Mouse (Mus musculus): ENCODE data around the gene Glod4. TPM values are rescaled to one million over a fixed set of nuclear protein-coding genes. Genes with fewer than 3 reads are reported as not detected.
"Not testable (repeated sequence)": the region's sequence is repeated elsewhere in the genome, so short reads cannot be mapped to it uniquely, and the experiment has no call there.

Gene Glod4
- polyA plus RNA-seq, 1 experiment from 2014 or later: 116 TPM

GRCm38 (mm10) chr11:76217390-76217800 lies 26.1 kb downstream of the Glod4 start, which contains the start of the genes Dbil5 and Gemin4:
Dbil5 (plus strand) TSS chr11:76217608.
Gemin4 (minus strand) TSS chr11:76217664.
- H3K4me1 ChIP-seq: peaks cover 6% of the 10 kb centered on the region
- ATAC-seq (ENCODE audit: low FRiP score, low read depth): peak; percentile 97

GRCm38 (mm10) chr11:76216681-76217389 lies 26.7 kb downstream of the Glod4 start:
- 4% methylated on average over 33 of the region's 33 CpGs for WGBS
- H3K36me3 ChIP-seq: peaks cover 44% of the 10 kb centered on the region
- H3K4me2 ChIP-seq (replicated peaks): peak overlapping the region; percentile 79
- H3K27me3 ChIP-seq: no peaks in the 10 kb centered on the region
- H3K4me1 ChIP-seq: peaks cover 6% of the 10 kb centered on the region
- peak; percentile 41; the same call in 1 of the 2 replicates for ATAC-seq (ENCODE audit: low FRiP score, low read depth)
- peak overlapping the region; percentile 71 for H3K4me3 ChIP-seq
- peak overlapping the region; percentile 82 for H3K9ac ChIP-seq (replicated peaks)
- H3K27ac ChIP-seq (replicated peaks): peak overlapping the region; percentile 81
- no peaks in the 10 kb centered on the region for H3K9me3 ChIP-seq

More at GRCm38 (mm10) chr11:76217390-76217800, 26.1 kb downstream of the Glod4 start, which contains the start of the genes Dbil5 and Gemin4:
- peak within 1 kb of the TSS; percentile 82 for H3K9ac ChIP-seq (replicated peaks)
- peak within 1 kb of the TSS; percentile 79 for H3K4me2 ChIP-seq (replicated peaks)
- H3K27me3 ChIP-seq: no peaks in the 10 kb centered on the region
- H3K4me3 ChIP-seq: peak within 1 kb of the TSS; percentile 71
- H3K9me3 ChIP-seq: no peaks in the 10 kb centered on the region
- peaks cover 44% of the 10 kb centered on the region for H3K36me3 ChIP-seq
- WGBS: under 1% methylated on average over 35 of the region's 35 CpGs
- peak within 1 kb of the TSS; percentile 81 for H3K27ac ChIP-seq (replicated peaks)

DNA sequence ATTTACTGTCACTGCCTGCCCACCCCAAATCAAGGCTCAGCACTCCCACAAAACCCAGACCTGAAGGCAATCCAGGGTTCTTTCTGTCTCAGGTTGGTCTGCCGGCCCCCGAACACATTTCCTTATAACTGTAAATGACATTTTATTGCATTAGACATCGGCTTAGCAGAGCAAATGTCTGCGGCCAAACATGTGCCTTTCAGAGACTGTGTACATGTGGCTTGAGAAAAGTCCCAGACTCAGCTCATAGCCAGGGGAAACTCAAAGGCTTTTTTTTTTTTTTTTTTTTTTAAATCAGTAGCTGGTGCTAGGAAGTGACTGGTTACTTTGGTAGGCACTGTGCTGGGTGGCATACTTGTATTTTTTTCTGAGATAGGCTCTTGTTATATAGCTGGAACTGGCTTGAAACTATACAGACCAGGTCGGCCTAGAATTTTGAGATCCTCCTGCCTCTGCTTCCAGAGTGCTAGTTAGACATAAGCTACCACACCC lies 27.4 kb downstream of the Glod4 start:
- Histone ChIP-seq H3K9me3 (no peaks in the 10 kb centered on the region), H3K9ac (replicated peaks) (0 out of 2 replicates have a peak overlapping the region, but pooled peaks have one; percentile 82), H3K36me3 (peaks cover 42% of the 10 kb centered on the region), H3K4me1 (peaks cover 6% of the 10 kb centered on the region), H3K4me3 (peak overlapping the region; percentile 71), H3K4me2 (replicated peaks) (peak overlapping the region; percentile 79), H3K27me3 (no peaks in the 10 kb centered on the region), H3K27ac (replicated peaks) (no peak overlapping the region)
- WGBS: 95% methylated on average over 5 of the region's 5 CpGs
- no peak for ATAC-seq (ENCODE audit: low FRiP score, low read depth)

DNA sequence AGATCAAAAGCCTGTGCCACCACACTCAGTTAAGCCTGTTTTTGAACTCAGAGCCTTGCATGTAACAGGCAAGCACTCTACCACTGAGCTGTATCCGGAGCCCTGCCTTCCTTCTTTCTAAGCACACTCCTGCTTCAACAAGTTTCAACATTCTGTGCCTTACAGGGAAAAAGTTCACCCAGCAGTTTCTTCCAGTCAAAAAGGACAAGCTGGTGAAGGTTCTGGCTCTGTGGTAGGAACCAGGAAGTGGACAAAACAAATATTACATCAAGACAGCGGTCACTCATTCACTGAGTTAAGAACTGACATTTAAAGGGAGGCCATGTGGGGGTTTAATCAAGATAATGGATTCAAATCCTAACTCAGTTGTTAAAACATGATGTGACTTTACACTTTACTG lies 28.5 kb downstream of the Glod4 start:
- Histone ChIP-seq H3K36me3 (peaks cover 42% of the 10 kb centered on the region), H3K4me3 (no peak overlapping the region), H3K9ac (replicated peaks) (no peak overlapping the region), H3K27me3 (no peaks in the 10 kb centered on the region), H3K27ac (replicated peaks) (no peak overlapping the region), H3K4me2 (replicated peaks) (no peak overlapping the region), H3K9me3 (no peaks in the 10 kb centered on the region), H3K4me1 (peaks cover 6% of the 10 kb centered on the region)
- no peak for ATAC-seq (ENCODE audit: low FRiP score, low read depth)
- WGBS: 94% methylated on average over 2 of the region's 2 CpGs

DNA sequence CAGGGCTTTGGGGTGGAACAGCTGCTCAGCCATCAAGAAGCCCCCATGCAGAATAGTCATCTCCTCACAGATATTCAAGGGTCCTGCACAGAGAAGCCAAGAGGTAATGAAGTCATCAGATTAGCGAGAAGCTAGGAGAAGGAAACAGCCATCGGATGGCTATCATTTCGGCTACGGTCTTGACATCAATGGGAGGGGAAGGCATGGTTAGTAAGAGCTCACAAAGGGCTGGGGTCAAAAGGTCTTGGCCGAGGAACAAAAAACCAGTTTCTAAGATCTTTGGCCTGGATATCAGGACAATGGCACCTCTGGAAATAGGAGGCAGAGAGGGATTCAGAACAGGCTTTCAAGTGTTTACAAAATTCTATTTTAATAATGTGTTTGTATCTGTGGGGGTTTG lies 29.7 kb downstream of the Glod4 start:
- H3K9ac ChIP-seq (replicated peaks): no peak overlapping the region
- H3K4me3 ChIP-seq: no peak overlapping the region
- no peaks in the 10 kb centered on the region for H3K9me3 ChIP-seq
- peaks cover 49% of the 10 kb centered on the region for H3K36me3 ChIP-seq
- H3K27me3 ChIP-seq: no peaks in the 10 kb centered on the region
- no peak overlapping the region for H3K27ac ChIP-seq (replicated peaks)
- ATAC-seq (ENCODE audit: low FRiP score, low read depth): no peak
- no peak overlapping the region for H3K4me2 ChIP-seq (replicated peaks)
- peaks cover 6% of the 10 kb centered on the region for H3K4me1 ChIP-seq
- WGBS: 22% methylated on average over 5 of the region's 5 CpGs

DNA sequence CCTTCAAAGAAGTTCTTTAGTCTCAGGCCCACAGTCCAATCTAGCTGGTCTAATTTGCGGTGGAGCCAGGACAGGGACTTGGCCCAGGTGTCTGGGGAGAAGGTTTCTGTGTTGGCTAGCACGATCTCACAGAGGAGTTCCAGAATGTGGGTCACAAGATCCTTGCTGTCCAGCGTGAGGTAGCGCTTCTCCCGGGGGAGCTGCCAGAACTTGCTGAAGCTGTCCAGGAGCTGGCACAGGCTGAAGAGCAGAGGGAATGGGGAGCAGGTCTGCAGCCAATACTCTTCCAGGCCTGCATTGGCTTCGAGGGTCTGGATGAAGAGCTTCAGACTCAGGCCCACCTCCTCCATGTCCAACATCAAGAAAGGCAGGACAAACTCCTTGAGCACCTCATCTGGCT lies 31.9 kb downstream of the Glod4 start:
- not testable (repeated sequence) for H3K9me3 ChIP-seq; H3K27ac ChIP-seq (replicated peaks); ATAC-seq (ENCODE audit: low FRiP score, low read depth); H3K4me2 ChIP-seq (replicated peaks); H3K4me1 ChIP-seq; H3K27me3 ChIP-seq; H3K4me3 ChIP-seq; H3K9ac ChIP-seq (replicated peaks)
- 97% methylated on average over 5 of the region's 6 CpGs for WGBS
- peaks cover 70% of the 10 kb centered on the region for H3K36me3 ChIP-seq

DNA sequence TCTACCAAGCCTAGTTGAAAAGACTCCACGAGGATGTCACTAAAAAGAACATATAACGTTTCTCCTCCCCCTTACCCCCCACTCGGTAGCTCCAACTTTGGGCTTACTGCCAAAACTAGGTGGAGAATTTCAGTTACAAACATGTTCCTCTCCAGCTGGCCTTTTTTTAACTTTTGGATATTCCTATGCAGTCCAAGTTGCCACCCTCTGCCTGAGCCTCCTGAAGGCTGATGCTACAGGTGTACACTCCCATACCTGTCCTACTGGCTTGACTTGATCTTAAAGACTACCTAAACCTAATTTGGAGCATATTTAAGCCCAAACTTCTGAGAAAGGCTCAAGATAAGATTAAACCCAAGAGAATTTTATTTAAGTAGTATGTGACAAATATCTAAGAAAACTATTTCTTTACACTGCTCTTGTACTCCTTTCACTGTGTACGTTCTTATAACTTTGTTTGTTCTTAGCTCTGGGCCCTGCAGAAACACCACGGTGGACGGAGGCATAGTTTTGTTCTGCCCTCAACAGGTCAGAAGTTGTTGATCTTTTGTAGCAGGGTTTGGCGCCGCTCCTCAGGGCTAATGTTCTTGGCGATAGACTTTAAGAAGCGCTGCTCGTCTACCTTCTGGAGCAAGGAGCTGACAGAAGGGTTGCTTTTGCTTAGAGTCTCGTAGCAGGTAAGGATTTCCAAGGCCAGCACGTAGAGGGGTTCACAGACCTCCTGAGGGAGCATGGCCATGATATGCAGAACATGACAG lies 33.1 kb downstream of the Glod4 start:
- Histone ChIP-seq H3K9ac (replicated peaks) (no peak overlapping the region), H3K4me2 (replicated peaks) (no peak overlapping the region), H3K9me3 (no peaks in the 10 kb centered on the region), H3K36me3 (peaks cover 82% of the 10 kb centered on the region), H3K4me1 (no peaks in the 10 kb centered on the region), H3K4me3 (no peak overlapping the region), H3K27ac (replicated peaks) (no peak overlapping the region), H3K27me3 (no peaks in the 10 kb centered on the region)
- ATAC-seq (ENCODE audit: low FRiP score, low read depth): no peak
- WGBS: 91% methylated on average over 13 of the region's 13 CpGs

GRCm38 (mm10) chr11:76206793-76207192 lies 36.7 kb downstream of the Glod4 start:
- 93% methylated on average over 5 of the region's 5 CpGs for WGBS
- peaks cover 9% of the 10 kb centered on the region for H3K4me1 ChIP-seq
- H3K4me2 ChIP-seq (replicated peaks): no peak overlapping the region
- H3K9ac ChIP-seq (replicated peaks): no peak overlapping the region
- no peak overlapping the region for H3K27ac ChIP-seq (replicated peaks)
- no peak overlapping the region for H3K4me3 ChIP-seq
- H3K9me3 ChIP-seq: no peaks in the 10 kb centered on the region
- peaks cover 57% of the 10 kb centered on the region for H3K36me3 ChIP-seq
- ATAC-seq (ENCODE audit: low FRiP score, low read depth): no peak
- no peaks in the 10 kb centered on the region for H3K27me3 ChIP-seq

- under 1% methylated on average over 84 of the region's 90 CpGs for WGBS
- Histone ChIP-seq H3K4me2 (replicated peaks) (peak overlapping the region; percentile 74), H3K4me3 (peak overlapping the region; percentile 83), H3K36me3 (peaks cover 16% of the 10 kb centered on the region), H3K9me3 (no peaks in the 10 kb centered on the region), H3K4me1 (peaks cover 15% of the 10 kb centered on the region), H3K27me3 (peaks cover 4% of the 10 kb centered on the region; the same call in 1 of the 2 replicates), H3K27ac (replicated peaks) (peak overlapping the region; percentile 81), H3K9ac (replicated peaks) (peak overlapping the region; percentile 89)
- peak; percentile 99 for ATAC-seq (ENCODE audit: low FRiP score, low read depth)
Observed at GRCm38 (mm10) chr11:76201761-76202674, 41.5 kb downstream of the Glod4 start.

DNA sequence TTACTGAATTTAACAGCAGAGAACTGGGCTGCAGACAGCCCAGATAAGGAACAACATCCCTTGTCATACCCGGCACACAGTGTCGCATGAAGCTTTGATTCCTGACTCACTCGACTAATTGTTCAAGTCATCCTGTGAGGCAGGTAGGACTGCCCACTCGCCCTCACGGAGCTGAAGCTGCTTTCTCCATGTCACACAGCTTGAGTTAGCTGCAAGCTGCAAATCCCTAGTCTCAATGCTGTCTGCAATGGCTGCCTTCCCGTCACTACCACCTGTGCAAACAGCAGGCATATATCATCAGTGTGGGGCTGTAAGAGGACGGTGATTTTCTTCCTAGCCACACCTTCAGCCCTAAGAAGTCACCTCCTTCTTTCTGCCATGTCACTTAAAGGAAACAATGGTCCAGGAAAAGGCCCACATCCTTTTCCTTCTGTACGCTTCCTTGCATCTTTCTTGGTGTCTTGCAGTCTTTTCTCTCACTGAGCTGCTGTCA lies 46.5 kb downstream of the Glod4 start:
- Histone ChIP-seq H3K4me1 (peaks cover 6% of the 10 kb centered on the region; the same call in 1 of the 2 replicates), H3K4me2 (replicated peaks) (no peak overlapping the region), H3K27ac (replicated peaks) (no peak overlapping the region), H3K27me3 (peaks cover 6% of the 10 kb centered on the region; the same call in 1 of the 2 replicates), H3K9ac (replicated peaks) (no peak overlapping the region), H3K9me3 (no peaks in the 10 kb centered on the region), H3K4me3 (no peak overlapping the region), H3K36me3 (no peaks in the 10 kb centered on the region)
- ATAC-seq (ENCODE audit: low FRiP score, low read depth): no peak
- WGBS: 47% methylated on average over 8 of the region's 8 CpGs
